Mouse (Mus musculus) c-Kit-negative CD71-positive TER-119-positive erythroid progenitor cells, embryonic 14.5 days (primary cell): Measurements from ENCODE around the gene Pard6b.
"Not testable (repeated sequence)": the region's sequence is repeated elsewhere in the genome, so short reads cannot be mapped to it uniquely, and the experiment has no call there.

Experiments used
- DNase-seq: peaks from one replicate; pipeline ENCODE4 v3.0.0-alpha.2; 2013; ENCODE audit warnings: low read depth, low spot score

Gene Pard6b

GRCm38 (mm10) chr2:168080431-168081246 is at the start of gene Pard6b:
TSS of gene Pard6b (plus strand) at chr2:168081004.
- DNase-seq, result peak; percentile 87

GRCm38 (mm10) chr2:168031842-168032241 is 49.0 kb upstream of the Pard6b start:
- DNase-seq, result no peak

GRCm38 (mm10) chr2:168033905-168034304 is 46.9 kb upstream of the Pard6b start:
- no peak for DNase-seq

- DNase-seq, result no peak
These were observed 44.9 kb upstream of the Pard6b start for GRCm38 (mm10) chr2:168035907-168036306.

- no peak for DNase-seq
These were observed 43.7 kb upstream of the Pard6b start for GRCm38 (mm10) chr2:168037063-168037462.

- no peak for DNase-seq
These were observed 40.1 kb upstream of the Pard6b start for GRCm38 (mm10) chr2:168040751-168041150.

- DNase-seq, result no peak
These were observed 38.8 kb upstream of the Pard6b start for GRCm38 (mm10) chr2:168042019-168042418.

- no peak for DNase-seq
These were observed 36.0 kb upstream of the Pard6b start for GRCm38 (mm10) chr2:168044681-168045287.

- DNase-seq, result no peak
These were observed 35.4 kb upstream of the Pard6b start for GRCm38 (mm10) chr2:168045357-168045756.

- no peak for DNase-seq
These were observed 35.0 kb upstream of the Pard6b start for GRCm38 (mm10) chr2:168045771-168046170.

- no peak for DNase-seq
These were observed 34.3 kb upstream of the Pard6b start for GRCm38 (mm10) chr2:168046467-168046866.

GRCm38 (mm10) chr2:168049002-168049635 is 31.7 kb upstream of the Pard6b start:
- DNase-seq, result no peak

- no peak for DNase-seq
These were observed 30.5 kb upstream of the Pard6b start for GRCm38 (mm10) chr2:168050000-168050942.

- no peak for DNase-seq
These were observed 28.6 kb upstream of the Pard6b start for GRCm38 (mm10) chr2:168052156-168052555.

GRCm38 (mm10) chr2:168052689-168053088 is 28.1 kb upstream of the Pard6b start:
- no peak for DNase-seq

- no peak for DNase-seq
These were observed 26.7 kb upstream of the Pard6b start for GRCm38 (mm10) chr2:168054142-168054541.

GRCm38 (mm10) chr2:168055910-168056665 is 24.7 kb upstream of the Pard6b start:
- DNase-seq, result no peak

GRCm38 (mm10) chr2:168056666-168056933 is 24.2 kb upstream of the Pard6b start:
- DNase-seq, result no peak

- DNase-seq, result not testable (repeated sequence)
These were observed 22.9 kb upstream of the Pard6b start for GRCm38 (mm10) chr2:168057876-168058275.

- no peak for DNase-seq
These were observed 22.2 kb upstream of the Pard6b start for GRCm38 (mm10) chr2:168058488-168059199.
